Mouse (Mus musculus): ENCODE results near the gene Als2cl. TPM values are rescaled to one million over a fixed set of nuclear protein-coding genes. Genes with fewer than 3 reads are reported as not detected.

Gene Als2cl
- polyA plus RNA-seq (2015; fragmentation: Nextera tagmentation; extraction: Ambion mirVana), result 9.0 and 9.7 TPM in 2 replicates

GRCm38 (mm10) chr9:110879191-110879920 is at the start of gene Als2cl:
Gene Als2cl, plus strand, starts transcription at chr9:110879870.
- ATAC-seq (ENCODE audit: low read depth), result peak; percentile 28; the same call in 1 of the 2 replicates
- H3K27me3 ChIP-seq (ENCODE audit: control insufficient read depth, insufficient read depth, low read depth, low read length), result no peaks in the 10 kb centered on the region
- H3K9me3 ChIP-seq (ENCODE audit: control insufficient read depth, low read length), result no peaks in the 10 kb centered on the region
- no peaks in the 10 kb centered on the region for H3K36me3 ChIP-seq (ENCODE audit: control insufficient read depth, insufficient read depth, low read length)
- 14% methylated on average over 12 of the region's 12 CpGs for WGBS
- H3K4me1 ChIP-seq (replicated peaks; ENCODE audit: control insufficient read depth, insufficient read depth, low read length), result peaks cover 28% of the 10 kb centered on the region
- peak within 1 kb of the TSS; percentile 89 for H3K27ac ChIP-seq (ENCODE audit: low read length)
- peak within 1 kb of the TSS; percentile 73 for H3K9ac ChIP-seq (ENCODE audit: low read length)
- peak within 1 kb of the TSS; percentile 93 for H3K4me2 ChIP-seq (ENCODE audit: low read depth, low read length)
- peak within 1 kb of the TSS; percentile 70 for H3K4me3 ChIP-seq (ENCODE audit: low read length)

- no peak for ATAC-seq (ENCODE audit: low read depth)
- Histone ChIP-seq H3K9me3 (ENCODE audit: control insufficient read depth, low read length) (no peaks in the 10 kb centered on the region), H3K4me1 (replicated peaks; ENCODE audit: control insufficient read depth, insufficient read depth, low read length) (no peaks in the 10 kb centered on the region), H3K36me3 (ENCODE audit: control insufficient read depth, insufficient read depth, low read length) (no peaks in the 10 kb centered on the region), H3K27ac (ENCODE audit: low read length) (no peak overlapping the region), H3K4me3 (ENCODE audit: low read length) (no peak overlapping the region), H3K9ac (ENCODE audit: low read length) (no peak overlapping the region), H3K27me3 (ENCODE audit: control insufficient read depth, insufficient read depth, low read depth, low read length) (no peaks in the 10 kb centered on the region), H3K4me2 (ENCODE audit: low read depth, low read length) (no peak overlapping the region)
- WGBS, result 70% methylated on average over 5 of the region's 5 CpGs
Measured at GRCm38 (mm10) chr9:110833021-110833420, 46.6 kb upstream of the Als2cl start.

GRCm38 (mm10) chr9:110834411-110834810 is 45.3 kb upstream of the Als2cl start, which contains the start of gene Prss45:
Gene Prss45, plus strand, starts transcription at chr9:110834588.
- Histone ChIP-seq H3K4me3 (ENCODE audit: low read length) (no peak within 1 kb of the TSS), H3K4me2 (ENCODE audit: low read depth, low read length) (peak within 1 kb of the TSS; percentile 1; the same call in 1 of the 2 replicates), H3K9me3 (ENCODE audit: control insufficient read depth, low read length) (no peaks in the 10 kb centered on the region), H3K27ac (ENCODE audit: low read length) (no peak within 1 kb of the TSS), H3K36me3 (ENCODE audit: control insufficient read depth, insufficient read depth, low read length) (no peaks in the 10 kb centered on the region), H3K4me1 (replicated peaks; ENCODE audit: control insufficient read depth, insufficient read depth, low read length) (no peaks in the 10 kb centered on the region), H3K27me3 (ENCODE audit: control insufficient read depth, insufficient read depth, low read depth, low read length) (no peaks in the 10 kb centered on the region), H3K9ac (ENCODE audit: low read length) (no peak within 1 kb of the TSS)
- no peak for ATAC-seq (ENCODE audit: low read depth)
- 73% methylated on average over 19 of the region's 19 CpGs for WGBS

- H3K4me1 ChIP-seq (replicated peaks; ENCODE audit: control insufficient read depth, insufficient read depth, low read length), result no peaks in the 10 kb centered on the region
- no peak for ATAC-seq (ENCODE audit: low read depth)
- 25% methylated on average over 10 of the region's 10 CpGs for whole genome bisulfite sequencing
- H3K4me3 ChIP-seq (ENCODE audit: low read length), result no peak overlapping the region
- no peaks in the 10 kb centered on the region for H3K36me3 ChIP-seq (ENCODE audit: control insufficient read depth, insufficient read depth, low read length)
- no peak overlapping the region for H3K9ac ChIP-seq (ENCODE audit: low read length)
- H3K27me3 ChIP-seq (ENCODE audit: control insufficient read depth, insufficient read depth, low read depth, low read length), result no peaks in the 10 kb centered on the region
- H3K27ac ChIP-seq (ENCODE audit: low read length), result no peak overlapping the region
- no peaks in the 10 kb centered on the region for H3K9me3 ChIP-seq (ENCODE audit: control insufficient read depth, low read length)
- peak overlapping the region; percentile 1; the same call in 1 of the 2 replicates for H3K4me2 ChIP-seq (ENCODE audit: low read depth, low read length)
Measured at GRCm38 (mm10) chr9:110834961-110835360, 44.7 kb upstream of the Als2cl start.

- Histone ChIP-seq H3K4me1 (replicated peaks; ENCODE audit: control insufficient read depth, insufficient read depth, low read length) (no peaks in the 10 kb centered on the region; the same call in 1 of the 2 replicates), H3K27ac (ENCODE audit: low read length) (no peak overlapping the region), H3K9me3 (ENCODE audit: control insufficient read depth, low read length) (no peaks in the 10 kb centered on the region), H3K9ac (ENCODE audit: low read length) (no peak overlapping the region), H3K4me2 (ENCODE audit: low read depth, low read length) (no peak overlapping the region), H3K4me3 (ENCODE audit: low read length) (no peak overlapping the region), H3K27me3 (ENCODE audit: control insufficient read depth, insufficient read depth, low read depth, low read length) (no peaks in the 10 kb centered on the region), H3K36me3 (ENCODE audit: control insufficient read depth, insufficient read depth, low read length) (no peaks in the 10 kb centered on the region)
- 42% methylated on average over 2 of the region's 2 CpGs for WGBS
- ATAC-seq (ENCODE audit: low read depth), result no peak
Measured at GRCm38 (mm10) chr9:110836112-110836511, 43.6 kb upstream of the Als2cl start.

GRCm38 (mm10) chr9:110840905-110841304 is 38.8 kb upstream of the Als2cl start:
- H3K4me2 ChIP-seq (ENCODE audit: low read depth, low read length), result no peak overlapping the region
- 84% methylated on average over 6 of the region's 6 CpGs for WGBS
- H3K36me3 ChIP-seq (ENCODE audit: control insufficient read depth, insufficient read depth, low read length), result no peaks in the 10 kb centered on the region
- H3K4me3 ChIP-seq (ENCODE audit: low read length), result no peak overlapping the region
- H3K9me3 ChIP-seq (ENCODE audit: control insufficient read depth, low read length), result no peaks in the 10 kb centered on the region
- H3K27me3 ChIP-seq (ENCODE audit: control insufficient read depth, insufficient read depth, low read depth, low read length), result no peaks in the 10 kb centered on the region
- no peak overlapping the region for H3K9ac ChIP-seq (ENCODE audit: low read length)
- no peak overlapping the region for H3K27ac ChIP-seq (ENCODE audit: low read length)
- no peak for ATAC-seq (ENCODE audit: low read depth)
- H3K4me1 ChIP-seq (replicated peaks; ENCODE audit: control insufficient read depth, insufficient read depth, low read length), result no peaks in the 10 kb centered on the region; the same call in 1 of the 2 replicates

- no peak overlapping the region for H3K4me3 ChIP-seq (ENCODE audit: low read length)
- H3K4me1 ChIP-seq (replicated peaks; ENCODE audit: control insufficient read depth, insufficient read depth, low read length), result no peaks in the 10 kb centered on the region; the same call in 1 of the 2 replicates
- no peaks in the 10 kb centered on the region for H3K9me3 ChIP-seq (ENCODE audit: control insufficient read depth, low read length)
- no peaks in the 10 kb centered on the region for H3K36me3 ChIP-seq (ENCODE audit: control insufficient read depth, insufficient read depth, low read length)
- 61% methylated on average over 2 of the region's 2 CpGs for WGBS
- no peak overlapping the region for H3K4me2 ChIP-seq (ENCODE audit: low read depth, low read length)
- peak; percentile 34; the same call in 1 of the 2 replicates for ATAC-seq (ENCODE audit: low read depth)
- no peaks in the 10 kb centered on the region for H3K27me3 ChIP-seq (ENCODE audit: control insufficient read depth, insufficient read depth, low read depth, low read length)
- no peak overlapping the region for H3K27ac ChIP-seq (ENCODE audit: low read length)
- H3K9ac ChIP-seq (ENCODE audit: low read length), result no peak overlapping the region
Measured at GRCm38 (mm10) chr9:110841438-110841837, 38.2 kb upstream of the Als2cl start.

- no peaks in the 10 kb centered on the region for H3K36me3 ChIP-seq (ENCODE audit: control insufficient read depth, insufficient read depth, low read length)
- no peaks in the 10 kb centered on the region for H3K27me3 ChIP-seq (ENCODE audit: control insufficient read depth, insufficient read depth, low read depth, low read length)
- H3K4me2 ChIP-seq (ENCODE audit: low read depth, low read length), result no peak within 1 kb of the TSS
- no peaks in the 10 kb centered on the region for H3K9me3 ChIP-seq (ENCODE audit: control insufficient read depth, low read length)
- H3K4me3 ChIP-seq (ENCODE audit: low read length), result no peak within 1 kb of the TSS
- ATAC-seq (ENCODE audit: low read depth), result no peak
- no peaks in the 10 kb centered on the region; the same call in 1 of the 2 replicates for H3K4me1 ChIP-seq (replicated peaks; ENCODE audit: control insufficient read depth, insufficient read depth, low read length)
- no peak within 1 kb of the TSS for H3K27ac ChIP-seq (ENCODE audit: low read length)
- 72% methylated on average over 10 of the region's 10 CpGs for whole genome bisulfite sequencing
- no peak within 1 kb of the TSS for H3K9ac ChIP-seq (ENCODE audit: low read length)
Measured at GRCm38 (mm10) chr9:110844206-110844605, 35.5 kb upstream of the Als2cl start, which contains the start of gene Prss46. Gene Prss46, plus strand, starts transcription at chr9:110844506.

GRCm38 (mm10) chr9:110849162-110849561 is 30.5 kb upstream of the Als2cl start:
- Histone ChIP-seq H3K4me1 (replicated peaks; ENCODE audit: control insufficient read depth, insufficient read depth, low read length) (no peaks in the 10 kb centered on the region), H3K27ac (ENCODE audit: low read length) (no peak overlapping the region), H3K4me2 (ENCODE audit: low read depth, low read length) (no peak overlapping the region), H3K27me3 (ENCODE audit: control insufficient read depth, insufficient read depth, low read depth, low read length) (no peaks in the 10 kb centered on the region), H3K9me3 (ENCODE audit: control insufficient read depth, low read length) (no peaks in the 10 kb centered on the region), H3K9ac (ENCODE audit: low read length) (no peak overlapping the region), H3K4me3 (ENCODE audit: low read length) (no peak overlapping the region), H3K36me3 (ENCODE audit: control insufficient read depth, insufficient read depth, low read length) (no peaks in the 10 kb centered on the region)
- no peak for ATAC-seq (ENCODE audit: low read depth)
- 65% methylated on average over 7 of the region's 7 CpGs for WGBS

Measured in lung, embryonic 16.5 days (tissue).